Mouse (Mus musculus) heart, postnatal 14 days (tissue): ENCODE results near the gene Pcgf2. TPM values are rescaled to one million over a fixed set of nuclear protein-coding genes. Genes with fewer than 3 reads are reported as not detected.
A peak's percentile ranks its signal among the peaks of the same experiment; 100 is the strongest.
"Not testable (repeated sequence)": the region's sequence is repeated elsewhere in the genome, so short reads cannot be mapped to it uniquely, and the experiment has no call there.

Source experiments
- DNase-seq, 2 experiments: peaks; one replicate each; pipeline ENCODE4 v3.0.0; 2021 to 2022
- intact Hi-C: fragments of 180-260 bp; cut with DNase I; formaldehyde crosslinking; loops from one replicate; pipeline ENCODE4 v1.15.1; 2025
- microRNA-seq, 2 experiments: library from miRNA; unstranded; fragments of <30 nt; microRNA quantifications; one replicate each; pipeline ENCODE4 v1.2.0; 2021 to 2022
- total RNA-seq, 2 experiments: library from RNA; stranded (reverse); gene quantifications; 2 replicates each; pipeline ENCODE4 v1.2.3; 2021

Gene Pcgf2
- total RNA-seq, 2 experiments from 2014 or later: 11.1 to 12.9 TPM

DNA sequence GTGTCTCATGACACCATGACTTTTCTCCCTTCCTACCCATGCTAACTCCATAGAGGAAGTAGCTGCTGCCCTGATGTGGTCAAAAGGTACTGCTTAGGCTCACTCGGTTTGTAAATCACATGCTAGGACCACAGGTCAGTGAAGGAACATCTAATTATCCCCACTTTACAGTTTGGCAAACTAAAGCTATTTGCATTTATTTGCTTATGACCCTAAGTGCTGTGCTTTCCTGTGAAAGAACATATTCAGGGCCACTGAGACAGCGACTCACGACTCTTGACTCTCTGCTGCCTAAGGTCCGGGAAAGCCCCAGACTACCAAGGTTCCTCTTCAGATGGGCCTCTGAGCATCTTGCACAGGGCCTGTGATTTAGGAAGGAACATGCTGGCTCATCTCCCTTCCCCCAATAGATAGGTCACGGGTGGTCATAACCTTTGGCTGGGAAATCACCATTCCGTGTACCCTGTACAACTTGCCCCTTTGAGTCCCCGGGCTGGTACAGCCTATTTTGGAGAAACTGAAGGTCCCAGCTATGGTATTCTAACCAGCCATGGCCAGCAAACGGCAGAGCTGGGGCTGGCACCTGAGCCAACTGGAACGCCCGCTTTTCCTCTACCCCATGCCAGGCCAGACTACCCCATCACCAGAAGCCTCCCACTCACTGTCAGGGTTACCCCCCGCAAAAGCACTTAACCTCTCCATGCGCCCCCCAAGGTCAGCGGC lies 40.9 kb downstream of the Pcgf2 start:
- DNase-seq: peak in 1 of 2 experiments; percentile 49
- intact Hi-C loops: loop anchor here (2.0 kb wide), 1 partner anchor 39 kb away; no protein-coding TSS in a partner anchor

DNA sequence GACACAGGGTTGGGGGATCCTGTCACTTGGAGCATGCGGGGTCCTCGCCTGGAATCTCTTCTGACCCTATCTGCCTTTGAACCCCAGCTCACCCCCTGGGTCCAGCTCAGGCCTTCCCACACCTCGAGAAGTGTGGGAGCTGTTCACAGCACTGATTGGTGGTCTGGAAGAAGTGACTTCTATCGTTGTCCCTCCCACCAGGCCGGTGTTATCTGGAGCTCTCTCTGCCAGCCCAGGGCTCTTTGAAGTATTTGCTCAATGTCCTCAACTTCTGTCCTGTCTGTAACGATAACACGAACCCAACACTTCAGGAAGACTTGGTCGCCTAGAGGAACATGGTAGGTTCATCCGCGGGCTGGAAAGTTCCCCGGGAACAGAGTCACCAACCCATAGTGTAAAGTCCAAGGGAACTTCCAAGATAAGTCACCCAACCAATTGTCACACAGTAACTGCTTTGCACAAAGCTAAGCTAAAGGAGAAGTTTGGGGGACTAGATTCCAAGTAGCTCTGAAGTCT lies 41.5 kb downstream of the Pcgf2 start:
- no peak for DNase-seq
- intact Hi-C loops: loop anchor here (2.0 kb wide), 1 partner anchor 40 kb away; no protein-coding TSS in a partner anchor

- intact Hi-C loops: loop anchor here (2.0 kb wide), 1 partner anchor 41 kb away; no protein-coding TSS in a partner anchor
- not testable (repeated sequence) for DNase-seq
These were observed 42.3 kb downstream of the Pcgf2 start for GRCm38 (mm10) chr11:97657967-97658366.

- intact Hi-C loops: no loop called here
- no peak for DNase-seq
These were observed 42.9 kb downstream of the Pcgf2 start for GRCm38 (mm10) chr11:97657184-97657945.

DNA sequence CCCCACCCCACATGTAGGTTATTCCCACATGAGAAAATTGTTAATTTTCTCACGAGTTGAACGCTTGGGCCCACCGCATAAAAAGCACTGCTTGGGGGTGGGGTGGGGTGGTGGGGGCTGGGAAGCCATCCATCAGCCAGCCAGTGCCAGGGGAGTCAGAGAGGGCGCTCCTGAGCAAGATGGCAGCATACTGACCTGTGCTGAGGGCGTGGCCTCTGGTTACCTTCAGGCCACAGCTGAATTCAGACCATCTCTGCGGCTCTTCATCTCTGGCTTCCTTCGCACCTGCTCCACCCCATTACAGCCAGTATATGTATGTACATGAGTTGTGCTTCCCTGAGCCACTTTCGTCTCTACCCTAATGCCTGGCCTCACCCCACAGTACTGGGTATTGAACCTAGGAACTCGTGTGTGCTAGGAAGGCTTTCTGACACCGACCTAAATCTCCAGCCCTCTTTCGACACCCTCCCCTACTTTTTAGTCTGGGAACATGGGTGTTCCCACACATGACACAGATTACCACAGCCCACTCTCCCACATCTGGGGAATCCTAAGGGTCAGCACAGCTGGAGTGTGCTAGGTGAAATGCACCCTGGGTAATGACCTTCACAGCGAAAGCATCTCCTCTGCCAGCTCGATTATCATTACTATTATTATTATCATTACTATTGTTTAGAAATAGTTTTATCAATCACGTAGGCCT lies 43.9 kb downstream of the Pcgf2 start:
- no peak for DNase-seq
- intact Hi-C loops: no loop called here

GRCm38 (mm10) chr11:97654210-97654609 lies 46.1 kb downstream of the Pcgf2 start:
- DNase-seq: no peak
- intact Hi-C loops: no loop called here

DNA sequence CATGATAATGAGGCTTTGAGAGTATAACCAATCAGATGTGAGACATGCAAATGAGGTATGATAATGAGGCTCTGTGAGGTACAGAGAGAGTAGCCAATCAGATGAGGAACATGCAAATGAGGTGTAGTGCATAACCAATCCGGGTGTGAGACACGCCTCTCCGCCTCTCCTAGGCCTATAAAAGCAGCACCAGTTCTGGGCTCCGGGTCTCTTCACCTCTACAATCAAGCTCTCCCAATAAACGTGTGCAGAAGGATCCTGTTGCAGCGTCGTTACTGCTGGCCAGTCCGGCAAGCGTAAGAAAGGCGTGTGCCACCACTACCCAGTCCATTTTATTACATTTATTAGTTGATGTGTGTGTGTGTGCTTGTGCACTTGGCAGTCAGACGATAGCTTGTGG lies 46.9 kb downstream of the Pcgf2 start:
- DNase-seq, intact Hi-C loops: not testable (repeated sequence)

GRCm38 (mm10) chr11:97650341-97650740 lies 50.0 kb downstream of the Pcgf2 start:
- no peak for DNase-seq
- intact Hi-C loops: no loop called here

- DNase-seq: not testable (repeated sequence)
- intact Hi-C loops: loop anchor here (5.0 kb wide), 1 partner anchor 99 kb away; no protein-coding TSS in a partner anchor
These were observed 51.8 kb downstream of the Pcgf2 start for GRCm38 (mm10) chr11:97648541-97648940.

GRCm38 (mm10) chr11:97644834-97645233 lies 55.5 kb downstream of the Pcgf2 start:
- intact Hi-C loops: loop anchor here (1.0 to 5.0 kb wide), 2 partner anchors 42 to 102 kb away; no protein-coding TSS in a partner anchor

GRCm38 (mm10) chr11:97643380-97644055 lies 56.8 kb downstream of the Pcgf2 start:
- DNase-seq: no peak
- intact Hi-C loops: no loop called here

More at GRCm38 (mm10) chr11:97644834-97645233, 55.5 kb downstream of the Pcgf2 start:
- DNase-seq: peak; percentile 79 to 81

- DNase-seq: no peak
- intact Hi-C loops: no loop called here
These were observed 57.6 kb downstream of the Pcgf2 start for GRCm38 (mm10) chr11:97642746-97643145.

GRCm38 (mm10) chr11:97641668-97642067 lies 58.6 kb downstream of the Pcgf2 start:
- intact Hi-C loops: no loop called here
- no peak for DNase-seq

Small RNA genes within 50 kb of the gene (microRNA-seq; reads per million reads assigned to microRNA genes)
- gene Gm24158 (0 to 0.24 reads per million in 2 experiments), gene Mir6927 (0.54 to 1.4 reads per million in 2 experiments), gene Mir8102 (0 to 0.27 reads per million in 2 experiments)

Other genes starting within 250 kb of the Pcgf2 start
- not detected for gene 4933428G20Rik, start 200.2 kb downstream of the Pcgf2 start, total RNA-seq
- under 1 TPM; 0.29 to 0.34 TPM for gene Srcin1, start 124.3 kb downstream of the Pcgf2 start, total RNA-seq
- gene Epop, start 70.8 kb downstream of the Pcgf2 start, total RNA-seq: 1 to 10 TPM in 1 of 2 experiments, under 1 TPM in 1; 0.93 to 1.2 TPM
- 10 to 100 TPM; 58.1 to 61.7 TPM for gene Mllt6, start 37.1 kb downstream of the Pcgf2 start, total RNA-seq
- 100 to 1,000 TPM; 146 to 147 TPM for gene Cisd3, start 14.7 kb downstream of the Pcgf2 start, total RNA-seq
- gene Psmb3, start 2.9 kb upstream of the Pcgf2 start, total RNA-seq: 100 to 1,000 TPM; 161 to 169 TPM
- gene Pip4k2b, start 44.2 kb upstream of the Pcgf2 start, total RNA-seq: 10 to 100 TPM; 20.7 to 22.6 TPM
- 10 to 100 TPM in 1 of 2 experiments, 1 to 10 TPM in 1; 8.9 to 10.6 TPM for gene Cwc25, start 66.1 kb upstream of the Pcgf2 start, total RNA-seq
- under 1 TPM in 1 of 2 experiments, not detected in 1; 0.65 TPM for gene 1700001P01Rik, start 75.4 kb upstream of the Pcgf2 start, total RNA-seq
- 100 to 1,000 TPM; 503 to 533 TPM for gene Rpl23, start 81.9 kb upstream of the Pcgf2 start, total RNA-seq
- gene Lasp1, start 98.5 kb upstream of the Pcgf2 start, total RNA-seq: 10 to 100 TPM; 47.8 to 49.6 TPM
- gene B230217C12Rik, start 140.3 kb upstream of the Pcgf2 start, total RNA-seq: 1 to 10 TPM in 1 of 2 experiments, under 1 TPM in 1; 0.95 to 1.1 TPM
- under 1 TPM; 0.17 to 0.37 TPM for gene Fbxo47, start 183.7 kb upstream of the Pcgf2 start, total RNA-seq